Mouse (Mus musculus) left cerebral cortex, postnatal 10 days (tissue): ENCODE results near the gene Xirp1. TPM values are rescaled to one million over a fixed set of nuclear protein-coding genes. Genes with fewer than 3 reads are reported as not detected.

Experiments used
- DNase-seq, 2 experiments: peaks; one replicate each; pipeline ENCODE4 v3.0.0; 2021 to 2022; ENCODE audit warnings: low spot score in 2 of 2, mixed read lengths in 1 of 2; ENCODE audit errors: extremely low spot score in 1 of 2
- intact Hi-C: fragments of 180-260 bp; cut with DNase I; formaldehyde crosslinking; loops from one replicate; pipeline ENCODE4 v1.15.1; 2025
- total RNA-seq, 2 experiments: library from RNA; stranded (reverse); gene quantifications; 2 replicates each; pipeline ENCODE4 v1.2.3; 2021

Gene Xirp1
- total RNA-seq, 2 experiments from 2014 or later = 0.11 TPM; not detected in 1

DNA sequence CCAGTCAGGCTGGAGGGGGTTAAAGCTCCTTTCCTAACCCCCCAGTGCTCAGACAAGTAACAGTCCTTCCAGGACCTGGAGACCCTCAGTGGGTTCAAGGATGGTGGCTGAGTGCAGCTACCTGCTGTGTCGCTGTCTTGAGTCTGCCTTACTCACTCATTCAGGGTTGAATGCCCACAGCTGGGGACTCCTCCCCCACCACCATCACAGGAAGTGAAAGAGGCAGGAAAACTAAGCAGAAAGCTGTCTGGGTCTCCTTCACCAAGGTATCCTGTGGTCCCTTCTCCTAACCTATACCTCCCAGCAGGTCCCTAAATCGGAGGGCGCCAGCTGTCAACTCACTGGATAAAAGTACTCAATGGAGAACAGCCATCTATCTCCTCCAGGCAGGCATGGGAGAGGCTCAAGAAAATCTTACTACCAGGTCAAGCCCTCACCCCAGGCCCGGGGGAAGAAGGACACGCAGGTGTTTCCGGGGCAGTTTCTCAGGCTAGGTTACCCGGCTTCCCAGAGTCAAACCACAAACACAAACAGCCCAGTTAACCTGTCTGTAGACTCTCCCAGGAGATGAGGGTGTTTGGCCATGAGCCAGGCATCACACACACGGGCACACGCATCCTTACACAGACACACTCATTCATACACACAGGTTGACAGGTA is 45.1 kb downstream of the Xirp1 start:
- intact Hi-C loops = no loop called here
- no peak for DNase-seq

DNA sequence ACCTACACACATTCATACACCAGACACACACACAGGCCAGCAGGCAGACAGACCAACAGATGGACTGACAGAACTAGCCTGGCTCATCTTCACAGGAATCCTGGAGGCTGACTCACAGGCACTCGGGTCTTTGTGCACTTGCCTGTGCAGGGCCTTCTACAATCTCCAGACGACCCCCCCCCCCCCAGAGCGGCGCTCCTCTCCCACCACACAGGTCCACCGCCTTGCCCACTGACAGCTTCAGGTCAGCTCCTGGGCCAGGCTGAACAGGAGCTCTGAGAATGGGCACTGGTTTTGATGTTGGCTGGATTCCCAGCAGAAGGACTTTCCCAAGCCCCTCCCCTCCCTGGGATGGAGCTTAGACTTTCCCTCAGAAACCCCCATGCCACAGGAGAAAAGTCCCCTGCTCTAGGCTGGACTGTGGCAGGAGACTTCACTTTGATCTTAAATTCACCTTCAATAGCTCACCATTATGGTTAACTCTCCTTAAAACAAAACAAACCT is 45.8 kb downstream of the Xirp1 start:
- intact Hi-C loops = no loop called here
- no peak for DNase-seq

GRCm38 (mm10) chr9:119976704-119977556 is 46.5 kb downstream of the Xirp1 start:
- intact Hi-C loops = no loop called here
- no peak for DNase-seq

GRCm38 (mm10) chr9:119975286-119975685 is 48.1 kb downstream of the Xirp1 start:
- DNase-seq = no peak
- intact Hi-C loops = no loop called here

- intact Hi-C loops = no loop called here
- DNase-seq = no peak
Measured at GRCm38 (mm10) chr9:119974609-119975008, 48.8 kb downstream of the Xirp1 start.

DNA sequence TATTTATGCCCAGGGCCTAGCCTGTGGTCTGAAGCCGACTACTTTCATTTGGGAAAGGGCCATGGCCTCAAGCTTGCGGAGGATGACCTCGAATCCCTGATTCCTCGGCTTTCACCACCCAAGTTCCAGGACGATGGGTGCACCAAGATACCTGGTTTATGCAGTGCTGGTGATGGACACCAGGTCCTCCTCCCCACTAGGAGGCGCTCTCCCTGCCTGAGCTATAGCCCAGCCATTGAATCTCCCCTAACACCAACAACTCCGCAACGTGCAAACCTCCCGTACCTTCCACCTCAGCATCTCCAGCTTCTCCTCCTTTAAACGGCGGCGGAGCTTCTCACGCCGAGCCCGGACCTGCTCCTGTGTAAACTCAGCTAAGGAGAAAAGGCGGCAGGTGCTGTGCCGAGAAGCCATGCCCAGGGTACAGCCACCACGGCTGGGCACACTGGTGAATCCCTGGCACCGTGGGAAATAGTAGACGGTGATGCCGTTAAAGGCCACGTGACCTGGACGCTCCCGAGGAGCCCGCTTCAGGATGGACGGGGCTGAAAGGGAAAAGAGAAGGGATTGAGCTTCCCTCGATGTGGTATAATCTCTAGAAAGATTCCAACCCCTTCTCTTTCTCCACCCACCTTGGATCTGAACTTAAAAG is 49.4 kb downstream of the Xirp1 start:
- DNase-seq = no peak

DNA sequence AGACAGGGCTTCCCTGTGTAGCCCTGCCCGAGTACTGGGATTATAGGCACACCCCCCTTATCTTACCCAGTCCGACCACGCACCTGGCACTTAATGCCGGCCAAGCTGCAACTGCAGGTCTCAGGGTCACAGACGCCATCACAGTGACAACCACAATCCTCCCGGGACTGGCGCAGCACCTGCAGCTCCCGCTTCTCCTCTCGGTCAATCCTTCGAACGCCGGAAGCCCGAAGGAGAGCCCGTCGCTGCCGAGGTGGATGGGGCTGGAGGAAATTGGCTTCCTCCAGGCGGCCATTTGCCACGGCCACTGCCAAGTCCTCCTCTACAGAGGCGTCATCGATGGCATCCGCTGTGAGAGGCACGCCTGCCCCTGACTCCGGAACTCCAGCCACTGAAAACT is 50.1 kb downstream of the Xirp1 start:
- intact Hi-C loops = no loop called here
- DNase-seq = no peak

More for the DNA sequence above, 49.4 kb downstream of the Xirp1 start:
- intact Hi-C loops = no loop called here

DNA sequence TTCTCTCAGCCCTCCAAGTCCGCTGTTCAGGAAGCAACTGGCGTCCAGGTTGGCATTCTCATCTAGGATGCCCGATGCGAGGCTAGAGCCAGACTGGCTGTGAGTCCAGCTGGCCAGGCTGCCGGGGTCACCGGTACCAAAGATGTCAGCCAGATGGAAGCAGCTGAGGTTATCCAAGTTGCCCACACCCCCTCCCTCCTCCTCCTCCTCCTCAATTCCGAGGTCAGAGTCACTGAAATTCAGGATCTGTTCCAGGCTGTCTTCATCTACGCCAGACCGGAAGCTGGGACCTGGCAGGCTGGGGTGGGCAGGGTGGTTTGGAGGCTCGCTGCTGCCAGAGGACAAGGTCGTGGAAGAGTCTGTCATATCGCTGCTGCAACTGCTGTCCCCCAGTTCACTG is 50.8 kb downstream of the Xirp1 start:
- intact Hi-C loops = no loop called here
- no peak for DNase-seq

- intact Hi-C loops = no loop called here
- DNase-seq = no peak
Measured at GRCm38 (mm10) chr9:119972166-119972565, 51.2 kb downstream of the Xirp1 start.

GRCm38 (mm10) chr9:119970763-119971656 is 52.4 kb downstream of the Xirp1 start:
- intact Hi-C loops = no loop called here
- DNase-seq = peak in 1 of 2 experiments; percentile 81

DNA sequence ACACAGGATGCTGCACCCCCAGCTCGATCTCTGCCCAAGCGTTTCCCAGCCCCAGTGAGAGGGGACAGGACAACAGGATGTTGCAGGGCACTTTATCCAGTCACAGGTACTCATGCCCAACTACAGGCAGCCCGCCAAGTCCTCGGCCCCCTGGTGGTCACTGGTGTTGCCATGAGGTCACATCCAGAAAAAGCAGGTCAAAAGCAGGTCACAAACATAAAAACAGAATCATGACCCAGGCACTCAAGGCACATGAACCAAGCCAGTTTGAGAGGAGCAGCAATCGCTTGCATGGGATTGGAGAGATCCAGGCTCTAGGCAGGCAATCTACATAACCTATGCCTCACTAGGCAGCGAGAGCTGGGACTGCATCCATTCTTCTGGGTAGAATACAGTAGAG is 53.2 kb downstream of the Xirp1 start:
- peak in 1 of 2 experiments; percentile 67 for DNase-seq
- intact Hi-C loops = no loop called here

DNA sequence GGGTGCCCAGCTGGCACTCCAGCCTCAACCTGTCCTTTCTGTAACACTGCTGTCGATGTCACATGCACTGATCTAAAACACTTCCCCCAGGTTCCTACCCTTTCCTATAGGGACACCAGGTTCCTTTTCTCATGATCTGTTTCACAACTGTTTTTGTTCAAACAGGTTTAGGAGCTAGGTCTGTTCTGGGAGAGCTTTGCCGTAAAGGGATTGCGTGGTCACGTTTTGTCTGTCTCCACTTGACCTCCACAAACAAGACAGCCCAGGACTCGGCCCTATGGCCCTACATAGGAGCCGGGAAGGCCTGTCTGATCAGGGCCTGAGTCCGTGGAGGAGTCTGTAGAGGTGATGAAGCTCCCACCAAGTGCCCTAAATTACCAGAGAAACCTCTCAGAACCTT is 53.6 kb downstream of the Xirp1 start:
- DNase-seq = no peak
- intact Hi-C loops = no loop called here

GRCm38 (mm10) chr9:119966221-119966910 is 57.0 kb downstream of the Xirp1 start:
- intact Hi-C loops = no loop called here

GRCm38 (mm10) chr9:119965186-119965585 is 58.2 kb downstream of the Xirp1 start:
- no peak for DNase-seq
- intact Hi-C loops = no loop called here

More at GRCm38 (mm10) chr9:119966221-119966910, 57.0 kb downstream of the Xirp1 start:
- DNase-seq = no peak

DNA sequence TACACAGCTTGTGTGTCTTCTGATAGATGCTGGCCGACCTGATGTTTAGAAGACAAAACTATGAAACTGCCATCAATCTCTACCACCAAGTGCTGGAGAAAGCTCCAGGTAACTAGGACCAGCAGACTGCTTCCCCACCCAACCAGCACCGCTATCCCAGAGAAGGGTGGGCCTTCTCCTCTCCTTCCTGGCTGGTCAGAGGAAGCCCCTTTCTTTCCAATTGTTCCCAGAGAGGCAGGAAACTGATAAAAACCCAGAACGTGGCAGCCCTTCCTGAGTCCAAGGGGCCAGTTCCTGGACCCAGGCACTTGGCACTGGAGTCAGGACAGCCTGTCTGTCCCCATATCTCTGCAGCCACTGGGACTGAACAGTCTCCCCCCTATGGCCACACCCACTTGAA is 59.2 kb downstream of the Xirp1 start:
- no peak for DNase-seq
- intact Hi-C loops = loop anchor here (5.0 kb wide), 1 partner anchor 48 kb away; no protein-coding TSS in a partner anchor
